Mouse (Mus musculus): ENCODE results near the gene Olfr170. TPM values are rescaled to one million over a fixed set of nuclear protein-coding genes. Genes with fewer than 3 reads are reported as not detected.

Gene Olfr170
- not detected in 2 replicates for polyA plus RNA-seq (2012; ENCODE audit: low replicate concordance)

GRCm38 (mm10) chr16:19611782-19612181 lies at the start of gene Olfr170:
TSS of gene Olfr170 (minus strand) at chr16:19611882.

GRCm38 (mm10) chr16:19629816-19630215 lies 18.1 kb upstream of the Olfr170 start, which contains the start of gene Olfr171:
TSS of gene Olfr171 (minus strand) at chr16:19629916.

GRCm38 (mm10) chr16:19571709-19572108 lies 40.0 kb downstream of the Olfr170 start, which contains the start of gene Olfr169:
TSS of gene Olfr169 (minus strand) at chr16:19571809.

Other genes with a start within 250 kb of the Olfr170 start
- not detected in 2 replicates for gene Olfr165, start 188.7 kb downstream of the Olfr170 start, polyA plus RNA-seq (2012; ENCODE audit: low replicate concordance)
- gene Olfr166, start 128.2 kb downstream of the Olfr170 start, polyA plus RNA-seq (2012; ENCODE audit: low replicate concordance): 0.02 TPM in 1 of 2 replicates, not detected in the other
- not detected in 2 replicates for gene Olfr167, start 89.6 kb downstream of the Olfr170 start, polyA plus RNA-seq (2012; ENCODE audit: low replicate concordance)
- not detected in 2 replicates for gene Olfr168, start 76.3 kb downstream of the Olfr170 start, polyA plus RNA-seq (2012; ENCODE audit: low replicate concordance)
- gene Olfr169, start 40.1 kb downstream of the Olfr170 start, polyA plus RNA-seq (2012; ENCODE audit: low replicate concordance): not detected in 2 replicates
- gene Olfr171, start 18.0 kb upstream of the Olfr170 start, polyA plus RNA-seq (2012; ENCODE audit: low replicate concordance): not detected in 2 replicates
- gene Lamp3, start 94.5 kb upstream of the Olfr170 start, polyA plus RNA-seq (2012; ENCODE audit: low replicate concordance): 0.03 and 0.22 TPM in 2 replicates
- gene B3gnt5, start 148.3 kb upstream of the Olfr170 start, polyA plus RNA-seq (2012; ENCODE audit: low replicate concordance): 13.5 and 19.4 TPM in 2 replicates

Measured in hematopoietic multipotent progenitor cell, adult 10-12 weeks (in vitro differentiated cells).